Mouse (Mus musculus): ENCODE data around the gene Gm28897. TPM values are rescaled to one million over a fixed set of nuclear protein-coding genes. Genes with fewer than 3 reads are reported as not detected.
"Not testable (repeated sequence)": the region's sequence is repeated elsewhere in the genome, so short reads cannot be mapped to it uniquely, and the experiment has no call there.

The Gm28897 gene
- not detected in 2 replicates for polyA plus RNA-seq (2012; rRNA removed)

DNA sequence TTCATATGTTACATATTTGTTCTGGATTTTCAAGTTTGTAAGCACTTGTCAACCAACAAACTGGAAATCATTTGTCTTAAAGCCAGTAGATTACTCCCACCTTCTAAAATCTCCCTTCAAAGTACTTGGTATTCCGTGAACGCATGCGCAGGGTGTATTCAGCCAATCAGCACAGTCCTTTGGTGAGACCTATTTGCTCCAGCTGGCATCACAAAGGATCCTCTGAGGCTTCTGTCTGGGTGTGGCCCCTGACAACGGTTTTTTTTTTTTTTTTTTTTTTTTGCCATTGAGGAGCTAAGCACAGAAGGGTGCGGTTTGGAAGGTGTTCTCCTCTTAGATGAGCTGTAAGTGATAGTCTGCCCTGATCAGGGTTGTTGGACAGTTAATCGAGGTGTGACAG, at the start of gene Gm28897:
Gene Gm28897 (plus strand): TSS at position 301 of the 400 bp plus-strand sequence.
- H3K4me1 ChIP-seq (ENCODE audit: control insufficient read depth, insufficient read depth, low read length); H3K4me3 ChIP-seq (ENCODE audit: control insufficient read depth, low read depth, low read length); H3K27me3 ChIP-seq (ENCODE audit: control insufficient read depth, insufficient read depth, low read length); H3K27ac ChIP-seq (ENCODE audit: control insufficient read depth, insufficient read depth, low read depth, low read length); H3K36me3 ChIP-seq (ENCODE audit: control insufficient read depth, insufficient read depth, low read length): not testable (repeated sequence)
